Mouse (Mus musculus) liver, embryonic 14.5 days (tissue): ENCODE data around the gene Ak3.

Experiments used
- CTCF ChIP-seq: IDR thresholded peaks from 2 replicates; pipeline ENCODE4 v1.5.1; 2016; ENCODE audit warnings: antibody characterized with exemption, low read depth, control low read depth
- EP300 ChIP-seq: IDR thresholded peaks from 2 replicates; pipeline ENCODE4 v1.6.1; 2016; ENCODE audit warnings: antibody characterized with exemption, low read depth

- TF ChIP-seq CTCF: no peak
- TF ChIP-seq EP300: no peak
Observed at GRCm38 (mm10) chr19:29054594-29054993, 6.8 kb upstream of the Ak3 start.
